Mouse (Mus musculus) MEL (cell line): ENCODE data around the gene Hoxb7.

Source experiments
- CTCF ChIP-seq, 3 experiments: IDR thresholded peaks in 2 of 3; conservative IDR thresholded peaks in 1 of 3; 2 replicates each; pipeline ENCODE4 v1.5.1; 2011 to 2012; ENCODE audit warnings: low read length in 3 of 3, low read depth in 2 of 3, mild to moderate bottlenecking in 2 of 3, improper control_type of control experiment in 1 of 3, inconsistent platforms in 1 of 3, mixed read lengths in 1 of 3, moderate library complexity in 1 of 3; ENCODE audit not compliant: control insufficient read depth in 1 of 3, insufficient read depth in 1 of 3, poor library complexity in 1 of 3, severe bottlenecking in 1 of 3
- MAX ChIP-seq: IDR thresholded peaks from 2 replicates; pipeline ENCODE4 v1.6.1; 2011; ENCODE audit warnings: low read length, improper control_type of control experiment
- MYB ChIP-seq: IDR thresholded peaks from 2 replicates; pipeline ENCODE4 v1.6.1; 2011; ENCODE audit warnings: mild to moderate bottlenecking, low read depth, low read length, improper control_type of control experiment
- RCOR1 ChIP-seq: IDR thresholded peaks from 2 replicates; pipeline ENCODE4 v1.6.1; 2012; ENCODE audit warnings: low read depth, mild to moderate bottlenecking, inconsistent platforms, low read length, improper control_type of control experiment

DNA sequence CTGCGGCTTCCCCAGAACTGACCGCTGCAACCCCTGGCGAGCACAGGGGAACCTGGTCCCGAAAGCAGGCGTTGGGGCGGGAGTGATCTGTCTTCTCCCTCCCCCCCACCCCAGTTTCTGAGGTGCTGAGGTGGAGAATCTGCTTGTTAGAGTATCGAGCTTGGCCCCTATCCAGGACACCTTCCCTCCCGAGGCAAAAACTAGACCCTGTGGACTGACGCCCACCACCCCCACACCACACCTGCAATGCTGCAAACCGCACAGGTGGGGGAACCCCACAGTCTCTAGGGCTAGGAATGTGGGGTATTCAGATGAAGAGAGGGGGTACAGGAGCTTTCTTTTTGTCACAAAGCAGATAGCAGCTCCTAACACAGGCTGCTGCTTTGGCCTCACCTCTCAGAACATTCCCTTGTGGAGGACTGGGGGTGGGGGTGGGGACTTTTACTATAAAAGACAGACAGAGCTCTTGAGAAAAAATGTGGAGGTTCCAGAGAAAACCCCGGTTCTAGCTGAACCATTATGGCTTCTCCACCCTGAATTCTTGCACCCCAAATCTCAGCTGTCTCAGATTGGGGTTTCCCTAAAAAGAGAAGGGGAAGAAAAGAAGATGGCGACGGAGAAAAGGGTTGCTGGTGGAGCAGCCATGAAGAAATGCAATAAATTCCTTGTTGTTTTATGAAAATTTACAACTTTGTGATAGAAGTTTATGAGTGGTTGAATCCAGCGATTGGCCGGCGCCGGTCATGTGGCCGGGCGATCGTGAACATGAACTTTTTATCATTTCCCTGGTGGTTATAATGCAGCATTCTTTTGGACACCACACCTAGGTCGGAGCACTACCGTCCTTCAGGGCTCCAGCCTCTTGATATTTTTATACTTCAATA is 5.5 kb downstream of the Hoxb7 start, which contains the start of gene Hoxb6:
- TF ChIP-seq RCOR1 (no peak), CTCF (IDR thresholded peaks at IDR 0.05 in 2 of 3, conservative IDR thresholded peaks at IDR 0.05 in 1 of 3; ENCODE audit: control insufficient read depth in 1 of 3, insufficient read depth in 1 of 3, low read depth in 2 of 3, low read length in 3 of 3, poor library complexity in 1 of 3, severe bottlenecking in 1 of 3) (no peak), MYB (no peak), MAX (no peak)
